Comparison of ENCODE assay signal across 25 mouse cellular contexts in genomic region chr3:52531686-52532351, GRCm38 (mm10).
DNase-seq lines count a peak whose midpoint lies in the region; ATAC-seq and TF ChIP-seq lines count a peak whose summit lies in the region.
"Had no signal": no experiment of that assay in that cellular context is flagged by ENCODE, and none has a peak within 500 bp of the region (broad histone marks: within the 10 kb centered on the region; RNA-seq: fewer than 3 reads in every experiment).

No protein-coding gene starts in this region.

- no peak for ATAC-seq in hindbrain, embryonic 13.5 days (ENCODE audit: low FRiP score)
- no peak for ATAC-seq in midbrain, postnatal 0 days (ENCODE audit: low FRiP score)
- no peak for ATAC-seq in midbrain, embryonic 13.5 days
- ATAC-seq in hindbrain, embryonic 14.5 days (ENCODE audit: low FRiP score): no peak
- ATAC-seq: activated CD4-positive, CD25-positive, alpha-beta regulatory T cell, adult 4 months; forebrain, embryonic 16.5 days; intestine, postnatal 0 days had no signal

- no peak for TF ChIP-seq CTCF in midbrain, postnatal 0 days (IDR thresholded peaks at IDR 0.05)

- WGBS in hindbrain, embryonic 10.5 days: 59% methylated on average over 8 of the region's 8 CpGs
- 44% methylated on average over 8 of the region's 8 CpGs for WGBS in hindbrain, embryonic 13.5 days
- 68% methylated on average over 8 of the region's 8 CpGs for WGBS in midbrain, postnatal 0 days
- 65% methylated on average over 8 of the region's 8 CpGs for WGBS in midbrain, embryonic 13.5 days
- WGBS in hindbrain, embryonic 14.5 days: 46% methylated on average over 8 of the region's 8 CpGs

- no peak overlapping the region for H3K4me2 ChIP-seq in hindbrain, embryonic 13.5 days
- no peak overlapping the region for H3K4me2 ChIP-seq in midbrain, postnatal 0 days (ENCODE audit: low read depth, low read length, poor library complexity, severe bottlenecking)
- no peak overlapping the region for H3K4me2 ChIP-seq in midbrain, embryonic 13.5 days (replicated peaks)
- H3K4me2 ChIP-seq in hindbrain, embryonic 14.5 days (replicated peaks): no peak overlapping the region
- H3K4me2 ChIP-seq: embryonic facial prominence, embryonic 13.5 days; heart, embryonic 15.5 days; liver, embryonic 15.5 days; lung, embryonic 14.5 days had no signal

- H3K4me3 ChIP-seq in hindbrain, embryonic 10.5 days: no peak overlapping the region
- H3K4me3 ChIP-seq in hindbrain, embryonic 13.5 days: no peak overlapping the region
- no peak overlapping the region for H3K4me3 ChIP-seq in midbrain, postnatal 0 days (ENCODE audit: low read depth, low read length)
- no peak overlapping the region for H3K4me3 ChIP-seq in midbrain, embryonic 13.5 days (replicated peaks)
- H3K4me3 ChIP-seq in hindbrain, embryonic 14.5 days (replicated peaks; ENCODE audit: low read length): no peak overlapping the region
- H3K4me3 ChIP-seq: embryonic facial prominence, embryonic 13.5 days; forebrain, embryonic 10.5 days; heart, embryonic 15.5 days; liver, embryonic 15.5 days; midbrain, embryonic 10.5 days had no signal

- 0 out of 2 replicates have a peak overlapping the region, but pooled peaks have one; percentile 23 for H3K27ac ChIP-seq in hindbrain, embryonic 10.5 days
- no peak overlapping the region for H3K27ac ChIP-seq in hindbrain, embryonic 13.5 days
- no peak overlapping the region for H3K27ac ChIP-seq in midbrain, postnatal 0 days (ENCODE audit: low read depth, low read length)
- no peak overlapping the region for H3K27ac ChIP-seq in midbrain, embryonic 13.5 days
- no peak overlapping the region; the same call in 1 of the 2 replicates for H3K27ac ChIP-seq in hindbrain, embryonic 14.5 days
- H3K27ac ChIP-seq: embryonic facial prominence, embryonic 13.5 days; forebrain, embryonic 10.5 days; heart, embryonic 15.5 days; liver, embryonic 15.5 days; midbrain, embryonic 10.5 days had no signal

- H3K27me3 ChIP-seq in hindbrain, embryonic 10.5 days (ENCODE audit: insufficient read depth, poor library complexity, severe bottlenecking): no peaks in the 10 kb centered on the region
- H3K27me3 ChIP-seq in hindbrain, embryonic 13.5 days: 0 out of 2 replicates have a peak, but pooled peaks cover 3% of the 10 kb centered on the region
- no peaks in the 10 kb centered on the region for H3K27me3 ChIP-seq in midbrain, postnatal 0 days (ENCODE audit: insufficient read depth, low read length)
- 0 out of 2 replicates have a peak, but pooled peaks cover 2% of the 10 kb centered on the region for H3K27me3 ChIP-seq in midbrain, embryonic 13.5 days
- no peaks in the 10 kb centered on the region for H3K27me3 ChIP-seq in hindbrain, embryonic 14.5 days (ENCODE audit: control insufficient read depth, insufficient read depth, low read length)
- H3K27me3 ChIP-seq: heart, embryonic 15.5 days; liver, embryonic 15.5 days had no signal

- H3K9ac ChIP-seq in hindbrain, embryonic 13.5 days: no peak overlapping the region
- H3K9ac ChIP-seq in midbrain, postnatal 0 days (replicated peaks; ENCODE audit: low read length, poor library complexity, severe bottlenecking): no peak overlapping the region
- H3K9ac ChIP-seq in midbrain, embryonic 13.5 days (replicated peaks): no peak overlapping the region
- no peak overlapping the region for H3K9ac ChIP-seq in hindbrain, embryonic 14.5 days
- H3K9ac ChIP-seq: embryonic facial prominence, embryonic 13.5 days; heart, embryonic 15.5 days; liver, embryonic 15.5 days; lung, embryonic 14.5 days had no signal

- no peak for DNase-seq in hindbrain, embryonic 10.5 days (ENCODE audit: low spot score)
- peak; percentile 13 for DNase-seq in midbrain, postnatal 0 days (ENCODE audit: low spot score)
- DNase-seq in 3T3-L1 (ENCODE audit: low read depth, low spot score): peak; percentile 34
- DNase-seq in hindbrain, embryonic 14.5 days (ENCODE audit: low spot score): peak; percentile 45
- DNase-seq in left cerebral cortex, adult 9 months (ENCODE audit: low spot score in 2 of 2): no peak
- DNase-seq: adrenal gland, adult 2 months; adrenal gland, postnatal 36 days; cerebellum, adult 18-20 months; kidney, adult 9 months; kidney, postnatal 10 days; layer of hippocampus, postnatal 36 days; liver; lung, embryonic 14.5 days; lung, postnatal 14 days; right cerebral cortex, postnatal 4 days had no signal

- H3K4me1 ChIP-seq in hindbrain, embryonic 10.5 days (replicated peaks): peaks cover 36% of the 10 kb centered on the region
- peaks cover 24% of the 10 kb centered on the region for H3K4me1 ChIP-seq in hindbrain, embryonic 13.5 days (replicated peaks)
- H3K4me1 ChIP-seq in midbrain, postnatal 0 days (ENCODE audit: insufficient read depth, low read length): no peaks in the 10 kb centered on the region
- H3K4me1 ChIP-seq in midbrain, embryonic 13.5 days (replicated peaks): peaks cover 14% of the 10 kb centered on the region
- peaks cover 12% of the 10 kb centered on the region for H3K4me1 ChIP-seq in hindbrain, embryonic 14.5 days (replicated peaks; ENCODE audit: control insufficient read depth, insufficient read depth, low read length)
- H3K4me1 ChIP-seq: heart, embryonic 15.5 days; liver, embryonic 15.5 days had no signal

- H3K36me3 ChIP-seq in hindbrain, embryonic 10.5 days: no peaks in the 10 kb centered on the region
- no peaks in the 10 kb centered on the region for H3K36me3 ChIP-seq in hindbrain, embryonic 13.5 days
- no peaks in the 10 kb centered on the region for H3K36me3 ChIP-seq in midbrain, postnatal 0 days (ENCODE audit: insufficient read depth, low read length)
- no peaks in the 10 kb centered on the region for H3K36me3 ChIP-seq in midbrain, embryonic 13.5 days
- H3K36me3 ChIP-seq in hindbrain, embryonic 14.5 days (replicated peaks; ENCODE audit: control insufficient read depth, insufficient read depth): no peaks in the 10 kb centered on the region
- H3K36me3 ChIP-seq: embryonic facial prominence, embryonic 13.5 days; forebrain, embryonic 10.5 days; heart, embryonic 15.5 days; liver, embryonic 15.5 days; midbrain, embryonic 10.5 days had no signal

- no peaks in the 10 kb centered on the region for H3K9me3 ChIP-seq in hindbrain, embryonic 10.5 days
- no peaks in the 10 kb centered on the region for H3K9me3 ChIP-seq in hindbrain, embryonic 13.5 days
- H3K9me3 ChIP-seq in midbrain, postnatal 0 days (ENCODE audit: low read length): no peaks in the 10 kb centered on the region
- H3K9me3 ChIP-seq in midbrain, embryonic 13.5 days: no peaks in the 10 kb centered on the region
- no peaks in the 10 kb centered on the region for H3K9me3 ChIP-seq in hindbrain, embryonic 14.5 days (ENCODE audit: control insufficient read depth, low read length)
- H3K9me3 ChIP-seq: embryonic facial prominence, embryonic 13.5 days; forebrain, embryonic 10.5 days; heart, embryonic 15.5 days; liver, embryonic 15.5 days; midbrain, embryonic 10.5 days had no signal

Comparison
In these comparisons a context has a peak if more than half of its experiments do, and no peak if none do; other contexts are left out.
1. DNase-seq: peak in midbrain, postnatal 0 days (single experiment), 3T3-L1 (single experiment) and hindbrain, embryonic 14.5 days (single experiment); none in hindbrain, embryonic 10.5 days (single experiment) and left cerebral cortex, adult 9 months (0 of 2).